Mouse (Mus musculus) midbrain, embryonic 11.5 days (tissue): ENCODE measurements around the gene 3110009E18Rik. TPM values are rescaled to one million over a fixed set of nuclear protein-coding genes. Genes with fewer than 3 reads are reported as not detected.

Experiments used
- ATAC-seq: fragments of 200-750 bp; cut with Nextera tagmentation; 2 replicates; pipeline ENCODE4 v1.8.0; 2017; ENCODE audit warnings: moderate TSS enrichment, moderate library complexity; ENCODE audit not compliant: low FRiP score
- DNase-seq: peaks from one replicate; pipeline ENCODE4 v3.0.0; 2015; ENCODE audit warnings: low spot score; ENCODE audit errors: missing footprints
- H3K27ac ChIP-seq: fragments of 300-500 bp; sonication (generic); 2 replicates; pipeline ENCODE4 v1.5.1; 2014; ENCODE audit warnings: low read depth, low read length
- H3K27me3 ChIP-seq: fragments of 300-500 bp; sonication (generic); 2 replicates; pipeline ENCODE4 v1.6.1; 2014; ENCODE audit warnings: mild to moderate bottlenecking, low read length, moderate library complexity, mixed read lengths; ENCODE audit not compliant: control insufficient read depth, insufficient read depth
- H3K36me3 ChIP-seq: fragments of 300-500 bp; sonication (generic); 2 replicates; pipeline ENCODE4 v1.6.1; 2014; ENCODE audit warnings: mild to moderate bottlenecking, low read length, moderate library complexity, mixed read lengths; ENCODE audit not compliant: control insufficient read depth, insufficient read depth
- H3K4me1 ChIP-seq: fragments of 300-500 bp; sonication (generic); 2 replicates; pipeline ENCODE4 v1.6.1; 2014; ENCODE audit warnings: low read length; ENCODE audit not compliant: control insufficient read depth, insufficient read depth
- H3K4me2 ChIP-seq: fragments of 300-500 bp; sonication (generic); 2 replicates; pipeline ENCODE4 v1.6.1; 2014; ENCODE audit warnings: mild to moderate bottlenecking, moderate library complexity
- H3K4me3 ChIP-seq: fragments of 300-500 bp; sonication (generic); 2 replicates; pipeline ENCODE4 v1.5.1; 2014; ENCODE audit warnings: low read depth, low read length
- H3K9ac ChIP-seq: fragments of 300-500 bp; sonication (generic); 2 replicates; pipeline ENCODE4 v1.6.1; 2014; ENCODE audit warnings: low read length
- H3K9me3 ChIP-seq: fragments of 300-500 bp; sonication (generic); 2 replicates; pipeline ENCODE4 v1.6.1; 2016; ENCODE audit warnings: low read length; ENCODE audit not compliant: control insufficient read depth
- WGBS: fragments of 180-500 bp; shearing (Covaris S2); extraction: QIAGEN DNeasy Blood & Tissue Kit; methylation state at CpG from one replicate; pipeline ENCODE4 v1.1.7; 2014; 5-methylcytosine and 5-hydroxymethylcytosine counted together
- polyA plus RNA-seq: library from polyadenylated mRNA; unstranded; fragments of >200 nt; fragmentation: Nextera tagmentation; extraction: Ambion mirVana; gene quantifications from 2 replicates; pipeline ENCODE4 v1.2.1, GENCODE M21; 2014

Gene 3110009E18Rik
- polyA plus RNA-seq, 1 experiment from 2014 or later = 27.1 TPM

DNA sequence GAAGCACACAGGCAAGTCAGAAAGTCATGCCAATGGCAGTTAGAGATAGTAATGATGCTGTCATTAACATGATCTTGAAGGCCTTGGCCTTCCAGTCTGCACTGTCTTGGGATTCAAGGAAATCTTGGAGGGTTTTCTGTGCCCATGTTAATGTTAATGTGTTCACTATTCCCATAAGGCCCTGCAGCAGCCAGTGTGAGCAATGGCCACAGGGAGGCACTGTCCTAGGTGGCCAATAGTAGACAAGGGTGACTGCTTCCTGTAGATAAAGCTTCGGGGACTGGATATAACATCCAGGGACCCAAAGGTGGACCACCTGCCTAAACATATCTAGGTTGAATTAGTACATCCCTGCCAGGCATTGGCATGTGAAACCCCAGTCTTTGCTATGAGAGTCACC lies 116.1 kb downstream of the 3110009E18Rik start:
- ATAC-seq = no peak
- H3K9me3 ChIP-seq = no peaks in the 10 kb centered on the region
- no peak overlapping the region for H3K4me3 ChIP-seq
- no peak overlapping the region for H3K9ac ChIP-seq
- WGBS = 84% methylated on average over 1 of the region's 1 CpGs
- no peaks in the 10 kb centered on the region for H3K36me3 ChIP-seq
- H3K4me2 ChIP-seq = no peak overlapping the region
- H3K27me3 ChIP-seq = no peaks in the 10 kb centered on the region
- no peak for DNase-seq
- H3K4me1 ChIP-seq = no peaks in the 10 kb centered on the region
- no peak overlapping the region for H3K27ac ChIP-seq

Other genes with a start within 250 kb of the 3110009E18Rik start
- 9.2 and 10.8 TPM in 2 replicates for gene Tmem177, start 208.0 kb upstream of the 3110009E18Rik start, polyA plus RNA-seq
- gene Cfap221, start 124.0 kb upstream of the 3110009E18Rik start, polyA plus RNA-seq = 0.08 TPM in 1 of 2 replicates, not detected in the other
- gene Sctr, start 114.3 kb upstream of the 3110009E18Rik start, polyA plus RNA-seq = 0.53 and 0.62 TPM in 2 replicates
- gene Tmem37, start 47.1 kb upstream of the 3110009E18Rik start, polyA plus RNA-seq = 6.8 and 7.3 TPM in 2 replicates
- gene Dbi, start 109 bp upstream of the 3110009E18Rik start, polyA plus RNA-seq = 690 and 715 TPM in 2 replicates
- gene Steap3, start 151.5 kb downstream of the 3110009E18Rik start, polyA plus RNA-seq = 2.8 and 3.0 TPM in 2 replicates
- gene C1ql2, start 219.4 kb downstream of the 3110009E18Rik start, polyA plus RNA-seq = 0.62 and 0.77 TPM in 2 replicates